Mouse (Mus musculus) T-helper 17 cell (primary cell): Measurements from ENCODE around the gene Mlc1.

Source experiments
- in situ Hi-C, 2 experiments: fragments of 300-600 bp; cut with MboI, MseI; formaldehyde crosslinking; loops; 1 replicate in 1 of 2; 2 replicates in 1 of 2; pipeline ENCODE4 v1.15.1; 2025; ENCODE audit warnings: high pct_unique_total_duplicates in 2 of 2

Gene Mlc1

DNA sequence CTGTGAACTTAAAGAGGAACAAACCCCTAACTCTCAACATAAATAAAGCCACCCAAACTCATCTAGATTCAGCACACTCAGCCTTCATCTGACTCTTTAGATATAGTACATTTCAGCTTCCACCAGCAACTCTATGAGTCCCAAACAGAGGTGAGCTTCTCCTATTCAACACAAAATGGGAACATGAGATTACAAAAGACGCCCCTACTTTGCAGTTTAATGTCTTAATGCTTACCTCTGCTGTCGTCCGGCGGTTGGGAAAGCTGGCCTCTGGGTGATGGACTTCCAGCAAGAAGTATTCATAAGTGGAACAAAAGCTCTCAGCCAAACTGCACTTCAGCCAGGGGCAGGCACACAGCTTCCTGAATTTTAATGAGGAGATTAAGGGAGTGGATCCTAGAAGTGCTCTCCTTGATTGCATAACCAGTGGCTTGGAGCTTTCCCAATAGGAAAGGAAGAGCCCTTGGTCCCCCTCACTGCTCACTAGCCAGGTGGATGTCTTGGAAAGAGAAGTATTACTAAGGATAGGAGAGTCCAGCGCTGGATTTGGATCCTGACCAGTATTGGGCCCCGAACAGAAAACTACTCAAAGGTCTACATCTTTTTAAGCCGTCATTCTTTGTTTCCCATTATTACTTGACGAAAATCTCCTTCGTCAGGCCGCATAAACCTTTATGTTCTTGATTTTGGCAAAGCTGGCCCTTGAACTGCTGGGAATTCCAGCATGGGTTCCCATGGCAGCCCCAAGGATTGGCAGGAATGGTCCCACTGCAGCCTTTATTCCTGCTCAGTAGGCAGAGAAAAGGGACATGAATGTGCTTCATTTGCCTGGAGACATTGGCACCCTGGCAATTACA lies at the start of gene Mlc1:
Gene Mlc1, minus strand, starts transcription at position 727 of the 857 bp plus-strand sequence.
- in situ Hi-C loops = no loop called here

DNA sequence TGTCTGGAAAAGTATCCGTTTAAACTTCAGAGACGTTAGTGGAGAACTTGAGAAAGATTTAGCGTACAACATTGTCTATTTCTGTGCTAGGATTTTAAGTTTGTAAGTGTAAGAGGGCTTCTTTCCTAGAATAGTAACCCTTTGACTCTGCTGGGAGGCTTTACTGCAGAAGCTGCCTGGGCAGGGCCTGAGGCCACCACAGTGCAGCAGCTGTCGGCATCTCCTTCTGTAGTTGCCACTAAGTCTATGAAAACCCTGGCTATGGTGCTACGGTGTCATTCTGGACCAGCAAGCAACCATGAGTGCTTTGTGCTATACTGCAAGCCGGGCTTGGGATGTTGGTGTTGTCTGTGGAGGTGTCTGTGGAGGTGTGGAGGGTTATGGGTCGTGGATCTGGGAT lies 41.7 kb upstream of the Mlc1 start:
- in situ Hi-C loops = no loop called here

DNA sequence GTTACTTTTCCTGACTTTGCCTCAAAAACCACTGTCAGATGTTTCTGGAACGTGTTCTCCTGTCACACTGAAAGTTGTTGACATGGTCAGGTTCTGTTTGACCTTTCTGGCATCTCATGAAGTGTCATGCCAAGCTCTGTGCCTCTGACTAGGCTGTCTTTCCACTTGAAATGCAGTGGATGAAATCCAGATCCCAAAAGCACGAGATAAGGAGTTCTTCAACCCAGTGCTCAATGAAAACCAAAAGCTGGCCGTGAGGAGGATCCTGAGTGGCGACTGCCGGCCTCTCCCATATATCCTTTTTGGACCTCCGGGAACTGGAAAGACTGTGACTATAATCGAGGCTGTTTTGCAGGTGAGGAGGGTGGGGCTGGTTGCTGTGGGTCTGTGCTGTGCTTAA lies 41.3 kb upstream of the Mlc1 start:
- in situ Hi-C loops = no loop called here

DNA sequence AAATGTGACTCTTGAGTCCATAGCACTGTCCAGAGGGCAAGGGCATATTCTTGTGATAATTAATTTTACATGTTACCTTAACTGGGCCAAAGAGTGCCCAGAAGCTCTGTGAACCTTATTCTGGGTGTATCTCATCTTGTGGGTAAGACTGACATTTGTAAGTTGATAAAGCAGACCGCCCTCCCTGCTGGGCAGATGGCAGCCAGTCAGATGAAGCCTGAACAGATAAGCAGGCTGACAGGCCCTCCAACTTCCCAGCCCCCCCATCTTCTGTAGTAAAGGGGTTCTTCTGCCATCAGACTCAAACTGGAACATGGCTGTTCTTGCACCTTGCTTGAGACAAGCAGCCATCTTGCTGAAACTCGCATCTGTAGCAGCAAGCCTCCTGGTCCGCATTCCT lies 37.9 kb upstream of the Mlc1 start:
- in situ Hi-C loops = no loop called here

DNA sequence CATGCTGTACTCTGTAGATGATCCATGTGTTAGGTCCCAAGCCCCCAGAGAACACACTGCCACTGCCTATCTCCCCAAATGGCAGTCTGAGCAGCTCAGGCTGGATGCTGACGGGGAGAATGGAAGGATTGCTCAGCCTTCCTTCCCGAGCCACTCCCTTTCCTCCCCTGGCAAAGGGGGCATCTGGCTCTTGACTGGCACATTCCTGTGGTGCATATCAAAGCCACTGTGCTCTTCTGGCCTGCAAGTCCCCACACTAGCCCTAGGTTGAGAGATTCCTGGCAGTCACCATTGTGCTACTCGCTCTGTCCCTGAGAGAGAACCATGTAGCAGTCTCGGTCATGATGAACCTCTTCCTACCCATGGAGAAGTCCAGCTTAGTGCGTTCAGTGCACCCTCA lies 29.0 kb upstream of the Mlc1 start:
- in situ Hi-C loops = no loop called here

DNA sequence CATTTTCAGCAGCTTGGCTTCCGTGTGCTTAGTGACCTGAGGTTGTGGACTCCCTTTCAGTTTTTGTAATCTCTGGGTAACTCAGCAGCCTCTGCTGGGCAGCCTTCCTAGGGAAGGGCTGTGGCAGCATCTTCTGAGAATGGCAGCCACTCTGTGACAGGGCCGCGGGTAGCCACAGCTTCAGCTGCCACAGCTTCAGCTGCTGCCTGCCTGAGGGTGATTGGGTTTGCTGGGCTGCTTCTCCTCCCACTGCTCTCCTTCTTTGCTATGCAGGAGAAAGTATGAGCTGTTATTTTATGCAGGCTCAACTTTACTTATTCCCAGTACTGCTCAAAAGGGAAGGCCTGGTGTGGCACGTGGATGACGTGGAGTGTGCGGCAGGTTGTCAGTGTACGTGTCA lies 28.2 kb upstream of the Mlc1 start:
- in situ Hi-C loops = no loop called here

DNA sequence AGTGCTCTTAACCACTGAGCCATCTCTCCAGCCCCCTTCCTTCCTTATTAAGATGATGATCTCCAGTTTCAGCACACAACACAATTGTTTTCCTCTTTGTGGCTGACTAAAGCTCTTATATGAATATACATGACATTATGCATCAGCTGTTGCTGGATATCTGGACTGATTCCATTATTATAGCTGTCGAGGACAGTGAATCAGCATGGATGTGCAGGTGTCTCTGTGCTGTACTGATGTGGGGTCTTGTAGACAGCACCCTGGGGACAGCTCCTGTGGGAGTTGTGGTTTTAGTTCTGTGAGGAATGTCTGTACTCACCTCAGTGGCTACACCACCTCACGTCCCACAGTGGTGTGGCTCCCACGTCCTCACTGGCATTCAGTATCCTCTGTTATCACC lies 22.4 kb upstream of the Mlc1 start:
- in situ Hi-C loops = no loop called here

DNA sequence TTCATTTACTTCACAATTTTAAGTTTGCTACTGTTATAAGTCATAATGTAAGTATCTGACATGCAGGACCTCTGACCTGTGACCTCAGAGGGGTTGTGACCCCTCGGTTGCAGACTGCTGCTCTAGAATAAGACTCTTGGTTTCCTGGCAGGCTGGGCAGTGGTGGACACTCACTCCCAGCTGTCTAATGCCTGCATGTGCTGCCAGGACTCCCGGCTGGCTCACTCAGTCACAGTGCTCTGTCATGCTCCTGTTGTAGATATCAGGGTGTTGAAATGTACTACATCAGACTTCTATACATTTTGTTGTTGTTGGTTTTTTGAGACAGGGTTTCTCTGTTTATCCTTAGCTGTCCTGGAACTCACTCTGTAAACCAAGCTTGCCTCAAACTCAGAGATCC lies 21.6 kb upstream of the Mlc1 start:
- in situ Hi-C loops = no loop called here

DNA sequence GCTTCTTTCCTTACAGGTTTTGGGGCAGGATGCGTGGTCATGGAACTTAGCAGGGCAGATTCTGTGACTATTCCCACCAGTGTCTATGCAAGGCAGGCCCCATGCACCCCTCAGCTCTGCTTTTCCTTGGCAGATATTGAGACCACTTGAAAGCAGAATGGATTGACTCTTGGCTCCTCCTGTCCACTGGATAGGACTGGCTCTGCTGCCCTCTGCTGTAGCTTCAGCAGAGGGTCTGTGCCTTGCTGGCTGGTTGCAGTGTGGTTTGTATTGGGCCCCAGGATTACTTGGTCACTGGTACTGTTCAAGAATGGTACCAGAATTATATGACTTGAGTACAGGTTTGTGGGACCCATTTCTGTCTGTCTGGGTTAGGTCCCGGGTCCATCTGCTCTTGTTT lies 20.3 kb upstream of the Mlc1 start:
- in situ Hi-C loops = loop anchor here in 1 of 2 experiments (10.0 kb wide), 1 partner anchor 1116 kb away; no protein-coding TSS in a partner anchor

DNA sequence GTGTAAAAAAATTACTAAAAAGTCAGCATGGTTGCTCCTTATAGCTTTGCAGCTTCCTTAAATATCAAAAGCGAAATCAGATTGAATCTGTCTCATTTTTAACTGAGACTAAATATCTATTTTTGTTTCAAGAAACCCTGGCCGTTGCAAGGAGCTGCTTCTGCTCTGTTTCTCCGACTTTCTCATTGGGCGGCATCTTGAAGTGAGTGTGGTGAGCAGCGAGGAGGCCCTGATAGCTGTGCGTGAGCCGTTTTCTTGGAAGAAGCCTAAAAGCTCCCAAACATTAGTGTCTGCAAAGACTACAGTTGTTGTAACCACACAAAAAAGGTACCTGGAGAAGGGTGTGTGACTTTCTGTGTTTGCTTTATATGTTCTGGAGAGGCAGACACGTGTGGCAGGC lies 19.8 kb upstream of the Mlc1 start:
- in situ Hi-C loops = loop anchor here in 1 of 2 experiments (10.0 kb wide), 1 partner anchor 1116 kb away; no protein-coding TSS in a partner anchor

DNA sequence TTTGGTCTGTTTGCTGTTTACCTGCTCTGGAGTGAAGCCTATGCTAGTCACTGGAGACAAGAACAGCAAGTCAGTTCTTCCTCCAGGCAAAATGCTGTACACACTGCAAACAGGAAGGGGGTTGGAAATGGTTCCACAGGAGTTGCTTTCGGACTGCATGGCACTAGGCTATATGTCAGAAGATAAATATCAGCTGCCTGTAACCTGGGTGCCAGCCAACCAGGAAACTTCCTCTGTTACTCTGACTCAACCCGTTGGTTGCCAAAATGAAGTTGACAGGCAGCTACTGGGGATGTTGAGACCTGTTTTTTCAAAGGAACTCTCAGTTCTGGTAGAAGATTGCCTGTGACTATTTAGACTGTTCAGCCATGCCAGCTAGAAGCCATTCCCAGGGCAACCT lies 10.4 kb upstream of the Mlc1 start:
- in situ Hi-C loops = no loop called here

DNA sequence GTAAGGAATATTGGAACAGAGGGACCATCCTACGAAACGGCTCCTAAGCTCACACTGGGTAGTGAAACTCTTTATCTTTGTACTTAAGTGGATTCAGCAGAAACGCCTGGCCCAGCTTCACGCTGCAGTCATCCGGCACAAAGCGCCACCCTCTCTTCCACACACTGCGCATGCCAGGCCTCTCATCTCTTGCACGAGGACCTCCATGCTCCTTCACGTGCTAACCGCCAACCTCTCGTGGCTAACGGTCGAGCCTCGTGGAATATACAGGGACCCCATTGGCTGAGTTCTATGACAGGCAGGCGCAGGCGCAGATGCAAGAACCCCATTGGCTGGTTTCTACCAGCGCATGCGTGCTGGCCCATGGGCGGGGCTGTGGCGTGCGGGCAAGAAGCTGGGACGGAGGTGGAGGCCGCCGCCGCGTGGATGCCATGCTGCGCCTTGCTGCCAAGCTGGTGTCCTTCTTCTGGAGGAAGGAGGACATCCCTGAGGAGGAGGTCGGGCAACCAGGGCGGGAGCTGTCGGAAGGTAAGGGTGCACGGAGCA lies 3.8 kb upstream of the Mlc1 start, which contains the start of gene Mov10l1:
Gene Mov10l1, plus strand, starts transcription at position 376 of the 546 bp plus-strand sequence.
- in situ Hi-C loops = no loop called here

DNA sequence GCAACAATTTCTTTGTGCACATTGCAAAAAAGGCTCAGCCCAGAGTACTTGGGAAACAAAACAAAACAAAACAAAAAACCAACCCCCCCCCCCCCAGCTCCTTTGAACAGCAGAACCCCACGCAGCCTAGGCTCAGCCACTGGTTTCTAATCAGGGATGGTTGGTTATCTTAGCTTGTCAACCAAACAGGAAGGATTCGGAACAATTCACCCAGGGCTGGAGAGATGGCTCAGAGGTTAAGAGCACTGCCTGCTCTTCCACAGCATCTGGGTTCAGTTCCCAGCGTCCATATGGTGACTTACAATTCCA lies 285 bp upstream of the Mlc1 start:
- in situ Hi-C loops = no loop called here

DNA sequence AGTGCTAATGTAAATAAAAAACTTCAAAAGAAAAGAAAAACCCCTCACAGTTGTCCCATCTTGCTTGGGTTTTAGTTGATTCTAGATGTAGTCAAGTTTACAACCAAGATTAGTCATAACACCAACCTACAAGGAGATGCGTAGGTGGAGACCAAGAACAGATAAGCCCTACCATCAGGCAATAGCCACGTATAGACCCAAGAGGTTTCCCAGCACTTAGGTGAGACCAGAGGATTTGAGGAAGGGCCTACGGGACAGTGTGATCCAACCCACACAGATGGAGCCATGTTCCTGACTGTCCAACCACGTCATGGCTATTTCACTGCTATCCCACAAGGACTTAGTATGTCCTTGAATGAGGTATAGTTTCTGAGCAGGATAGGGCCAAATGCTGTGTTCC lies 6.5 kb downstream of the Mlc1 start:
- in situ Hi-C loops = no loop called here

DNA sequence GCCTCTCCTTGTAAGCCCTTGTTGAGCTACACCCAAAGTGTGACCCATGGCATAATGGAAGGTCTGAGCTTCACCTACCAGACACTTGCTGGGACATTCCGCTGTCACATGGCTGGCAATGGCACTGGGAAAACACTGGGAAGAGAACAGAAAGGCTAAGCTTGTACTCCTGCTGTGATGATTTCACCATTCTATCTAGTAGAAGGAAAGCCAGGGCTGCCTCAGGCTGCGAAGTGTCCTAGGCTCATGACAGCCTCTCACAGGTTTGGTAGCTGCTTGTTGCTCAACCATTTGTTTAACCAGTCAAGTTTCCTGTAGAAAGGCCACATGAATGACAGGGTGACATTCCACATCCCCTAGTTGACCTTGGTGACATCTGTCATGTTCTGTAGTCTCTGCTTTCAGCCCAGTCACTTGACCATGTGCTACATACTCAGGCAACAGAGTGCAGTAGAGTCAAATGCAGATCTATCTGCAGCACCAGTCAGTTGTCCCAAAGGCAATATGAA lies 14.7 kb downstream of the Mlc1 start:
- in situ Hi-C loops = no loop called here

DNA sequence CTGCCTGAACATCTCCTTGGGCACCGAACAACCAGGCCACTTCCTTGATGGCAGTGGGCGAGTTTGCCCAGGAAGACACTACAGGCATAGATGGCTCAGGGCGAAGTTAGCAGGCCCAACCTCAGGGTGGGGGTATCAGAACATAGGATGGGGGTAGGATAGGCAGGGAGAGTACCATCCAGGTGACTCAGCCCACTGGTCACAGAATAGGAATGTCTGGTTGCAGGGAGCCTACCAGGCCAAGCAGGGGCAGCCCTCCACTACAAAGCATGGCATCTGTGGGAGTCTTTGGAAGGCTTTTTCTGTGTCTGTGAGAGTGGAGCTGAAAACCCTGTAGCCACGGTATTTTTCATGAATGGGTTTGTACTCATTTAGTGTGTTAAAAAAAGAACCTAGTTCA lies 21.3 kb downstream of the Mlc1 start:
- in situ Hi-C loops = no loop called here

DNA sequence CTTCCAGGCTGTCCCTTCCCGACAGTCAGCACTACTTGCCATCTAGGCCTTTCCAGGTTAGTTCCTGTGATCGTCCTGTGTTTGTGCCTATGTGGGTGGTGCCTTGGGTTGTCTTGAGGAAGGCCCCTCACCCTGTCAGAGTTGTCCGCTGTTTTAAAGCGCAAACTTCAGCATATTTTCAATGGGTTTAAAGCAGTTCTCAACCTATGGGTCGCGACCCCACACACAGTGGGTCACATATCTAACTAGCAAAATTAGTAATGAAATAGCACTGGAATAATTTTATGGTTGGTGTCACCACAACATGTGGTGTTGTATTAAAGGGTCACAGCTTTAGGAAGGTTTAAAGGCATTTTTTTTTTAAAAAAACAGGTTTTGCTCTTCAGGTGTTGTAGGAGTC lies 23.5 kb downstream of the Mlc1 start:
- in situ Hi-C loops = no loop called here

DNA sequence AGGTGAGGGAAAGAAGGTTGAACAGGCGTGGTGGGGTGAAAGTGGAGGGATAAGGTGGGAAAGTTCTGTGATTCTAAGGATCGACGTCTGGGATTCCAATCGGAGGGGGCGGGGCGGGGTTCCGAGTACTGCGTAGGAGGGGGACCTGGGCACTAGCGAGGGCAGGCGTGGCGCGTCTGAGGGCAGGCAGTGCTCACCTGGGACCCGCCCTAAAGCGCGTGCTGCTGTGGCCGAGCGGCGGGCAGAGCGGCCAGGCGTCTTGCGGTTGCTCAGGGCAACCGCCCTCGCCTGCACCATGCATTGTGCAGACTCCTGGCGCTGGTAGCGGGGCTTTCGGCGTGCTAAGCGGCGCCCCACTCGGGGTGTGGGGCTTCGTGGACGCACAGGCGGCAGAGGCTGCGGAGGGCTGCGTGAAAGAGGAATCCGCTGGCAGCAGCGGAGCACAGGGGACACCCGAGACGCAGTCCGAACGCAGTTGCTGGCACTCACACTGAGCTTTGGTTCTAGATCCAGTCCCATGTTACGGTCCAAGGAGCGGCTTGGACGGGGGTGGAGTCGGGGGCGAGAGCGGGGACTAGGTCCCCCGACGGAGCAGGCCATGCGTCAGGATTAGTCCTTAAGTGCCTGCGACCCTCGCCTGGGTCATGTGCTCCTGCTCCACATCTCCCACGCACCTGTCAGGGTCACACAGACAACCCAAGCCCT lies 24.3 kb downstream of the Mlc1 start, which contains the start of gene Ttll8:
Gene Ttll8, minus strand, starts transcription at position 51 of the 705 bp plus-strand sequence.
- in situ Hi-C loops = no loop called here

DNA sequence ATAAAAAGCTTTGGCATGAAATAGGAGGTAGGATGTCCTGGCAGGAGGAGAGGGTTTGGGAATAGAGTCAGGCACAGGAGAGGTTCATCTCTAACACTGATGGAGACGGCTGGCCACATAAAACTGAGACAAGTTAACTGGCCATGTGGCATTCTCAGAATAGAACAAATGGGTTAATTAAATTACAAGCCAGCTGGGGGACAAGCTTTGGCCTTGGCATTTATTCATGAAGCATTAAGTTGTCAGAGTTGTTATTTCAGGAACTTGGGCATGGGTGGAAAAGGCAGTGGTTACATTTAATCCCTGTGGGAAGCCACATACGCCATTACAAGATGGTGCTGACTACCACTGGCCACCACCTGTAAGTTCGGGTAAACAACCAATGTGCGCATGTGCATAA lies 27.6 kb downstream of the Mlc1 start:
- in situ Hi-C loops = no loop called here

DNA sequence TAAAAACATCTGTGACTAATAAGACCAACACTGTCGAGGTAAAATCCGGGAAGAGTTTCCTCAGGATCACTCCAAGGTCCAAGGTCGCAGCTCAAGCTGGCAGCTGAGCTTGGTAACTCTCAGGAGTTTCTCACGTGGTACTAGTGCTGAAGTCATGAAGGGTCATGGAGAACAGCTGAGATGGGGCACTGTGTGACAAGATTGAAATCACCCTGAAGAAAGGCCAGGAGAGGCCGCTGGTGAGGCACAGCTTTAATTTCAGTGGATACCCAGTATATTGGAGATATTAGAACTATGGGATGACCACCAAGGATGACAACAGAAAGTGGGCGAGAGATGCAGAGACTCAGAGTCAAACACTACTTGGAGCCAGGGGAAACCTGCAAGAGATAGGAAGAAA lies 32.0 kb downstream of the Mlc1 start:
- in situ Hi-C loops = no loop called here

DNA sequence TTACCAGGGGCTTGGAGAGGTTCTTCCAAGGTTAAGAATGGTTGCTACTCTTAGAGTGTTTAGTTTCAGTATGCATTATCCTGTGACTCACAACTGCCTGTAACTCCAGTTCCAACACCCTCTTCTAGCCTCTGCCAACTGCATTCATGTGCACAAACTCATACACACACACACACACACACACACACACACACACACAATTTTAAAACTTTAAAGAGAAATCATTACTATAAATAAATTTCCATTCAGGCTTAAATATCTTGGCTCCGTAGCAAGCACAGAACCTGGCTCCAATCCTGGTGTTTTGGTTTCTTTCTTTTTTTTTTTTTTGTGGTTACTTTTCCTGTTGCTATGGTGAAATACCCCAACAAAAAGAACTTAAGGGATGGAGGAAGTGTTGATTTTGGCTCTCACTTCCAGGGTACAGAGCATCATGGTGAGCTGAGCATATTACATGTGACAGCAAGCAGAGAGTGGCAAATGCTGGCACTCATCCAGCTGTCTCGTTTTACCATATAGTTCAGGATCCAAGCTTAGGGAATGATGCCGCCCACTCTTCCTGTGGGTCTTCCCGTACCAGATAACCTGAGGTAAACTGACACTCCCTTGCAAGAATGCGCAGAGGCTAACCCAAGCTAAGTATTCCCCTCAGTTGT lies 34.8 kb downstream of the Mlc1 start:
- in situ Hi-C loops = no loop called here

DNA sequence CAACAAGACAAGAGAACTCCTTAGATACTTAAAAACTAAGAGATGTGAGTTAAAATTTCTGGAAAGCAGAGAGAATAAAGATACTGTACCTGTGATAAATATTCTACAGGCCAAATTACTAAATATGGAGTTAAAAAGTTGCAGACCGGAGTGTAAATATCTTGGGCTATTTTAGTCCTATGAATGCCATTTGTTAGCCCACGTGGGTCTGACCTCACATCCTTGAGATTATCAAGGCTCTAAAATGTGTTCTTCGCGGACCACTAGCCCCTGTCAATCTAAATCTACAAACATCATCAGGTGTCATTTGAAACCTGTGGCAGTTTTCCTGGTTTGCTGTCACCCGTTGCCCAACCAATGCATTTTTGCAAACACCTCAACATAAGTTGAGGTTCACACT lies 36.0 kb downstream of the Mlc1 start:
- in situ Hi-C loops = no loop called here
